Mouse (Mus musculus): ENCODE results near the gene Wwox.
"Not testable (repeated sequence)": the region's sequence is repeated elsewhere in the genome, so short reads cannot be mapped to it uniquely, and the experiment has no call there.

- TF ChIP-seq POLR2A (IDR thresholded peaks at IDR 0.05; ENCODE audit: insufficient read depth, low read length); CTCF (IDR thresholded peaks at IDR 0.05; ENCODE audit: low read depth, low read length): not testable (repeated sequence)
Observed at GRCm38 (mm10) chr8:114827810-114828209, 388.4 kb downstream of the Wwox start.

Data from ES-Bruce4 (cell line).